Mouse (Mus musculus) G1E-ER4 (cell line): Measurements from ENCODE around the gene Sirt7. TPM values are rescaled to one million over a fixed set of nuclear protein-coding genes. Genes with fewer than 3 reads are reported as not detected.

Experiments used
- GATA1 ChIP-seq: IDR thresholded peaks from one replicate; pipeline ENCODE4 v1.8.0; 2012; ENCODE audit warnings: low read length, inconsistent platforms
- polyA plus RNA-seq: library from polyadenylated mRNA; stranded (reverse); fragments of >175 nt; gene quantifications from 2 replicates; pipeline ENCODE4 v1.2.3, GENCODE M21; 2012

The Sirt7 gene
- polyA plus RNA-seq, 1 experiment: 170 TPM

GRCm38 (mm10) chr11:120629341-120629730, 4.3 kb upstream of the Sirt7 start:
- TF ChIP-seq GATA1: no peak

- no peak for TF ChIP-seq GATA1
Observed at GRCm38 (mm10) chr11:120628601-120629340, 3.7 kb upstream of the Sirt7 start.

DNA sequence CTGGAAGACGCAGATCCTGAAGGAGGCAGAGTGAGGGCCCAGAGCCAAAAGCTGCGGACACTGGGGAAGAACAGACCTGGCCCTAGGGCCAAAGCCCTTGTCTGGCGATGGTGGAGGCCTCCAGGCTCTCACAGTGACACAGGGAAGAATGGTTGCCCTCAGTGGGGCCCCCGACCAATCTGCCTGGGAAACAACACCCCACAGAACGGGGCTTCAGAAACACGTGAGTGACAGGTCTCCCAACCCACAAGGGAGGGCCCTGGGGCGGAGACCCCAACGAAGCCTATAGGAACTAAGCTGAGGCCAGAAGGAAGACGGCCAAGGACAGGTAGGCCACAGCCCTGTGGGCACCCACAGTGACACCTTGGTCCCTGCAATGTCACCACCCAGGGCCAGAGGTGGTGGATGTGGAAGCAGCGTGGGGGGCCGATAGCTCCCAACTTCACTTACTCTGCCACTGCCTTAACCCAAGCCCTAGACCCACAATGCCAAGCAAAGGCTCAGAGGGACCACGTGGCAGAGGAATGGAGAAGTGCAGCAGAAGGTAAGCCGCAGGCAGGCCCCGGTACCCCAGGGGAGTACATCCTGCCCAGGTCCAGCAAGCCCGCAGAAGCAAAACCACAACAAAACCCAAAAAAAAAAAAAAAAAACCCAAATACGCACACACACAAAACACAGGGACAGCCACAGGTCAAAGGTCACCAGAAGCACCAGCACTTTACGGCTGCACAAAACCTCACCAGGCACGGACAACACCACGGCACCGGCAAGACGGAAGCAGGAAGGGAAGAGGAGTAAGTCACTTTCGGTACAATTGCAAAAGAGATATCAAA, 2.6 kb upstream of the Sirt7 start:
- no peak for TF ChIP-seq GATA1

DNA sequence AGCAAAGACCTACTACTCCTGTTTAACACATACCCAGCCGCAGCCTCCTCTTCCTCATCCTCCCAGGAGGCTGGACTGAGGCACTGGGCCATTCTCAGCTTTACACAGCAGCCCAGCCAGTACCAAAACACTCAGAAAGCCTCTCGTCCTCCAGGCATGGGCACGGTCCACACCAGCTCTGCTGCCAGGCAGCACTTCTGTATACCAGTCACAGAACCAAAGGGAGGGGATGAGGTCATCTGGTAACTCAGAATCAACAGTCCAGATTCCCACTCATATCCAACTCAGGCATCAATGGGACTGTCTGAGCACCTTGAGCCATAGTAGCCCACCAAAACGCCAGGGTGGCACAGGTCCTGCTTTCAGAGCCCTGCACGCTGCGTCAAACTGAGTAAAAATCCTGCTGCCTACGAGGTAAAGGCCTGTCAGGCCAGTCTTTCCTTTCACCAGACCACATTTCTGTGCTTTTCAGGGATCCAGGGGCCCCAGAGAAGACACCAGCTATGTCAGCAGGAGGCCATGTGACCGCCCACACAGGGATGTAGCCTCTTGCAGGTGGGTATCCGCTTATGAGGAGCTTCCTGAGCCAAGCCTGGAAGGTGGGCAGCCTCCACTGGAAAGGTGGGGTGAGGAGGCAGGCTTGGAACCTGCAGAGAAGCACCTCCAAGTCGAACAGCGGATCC, 1.9 kb upstream of the Sirt7 start:
- TF ChIP-seq GATA1: no peak

DNA sequence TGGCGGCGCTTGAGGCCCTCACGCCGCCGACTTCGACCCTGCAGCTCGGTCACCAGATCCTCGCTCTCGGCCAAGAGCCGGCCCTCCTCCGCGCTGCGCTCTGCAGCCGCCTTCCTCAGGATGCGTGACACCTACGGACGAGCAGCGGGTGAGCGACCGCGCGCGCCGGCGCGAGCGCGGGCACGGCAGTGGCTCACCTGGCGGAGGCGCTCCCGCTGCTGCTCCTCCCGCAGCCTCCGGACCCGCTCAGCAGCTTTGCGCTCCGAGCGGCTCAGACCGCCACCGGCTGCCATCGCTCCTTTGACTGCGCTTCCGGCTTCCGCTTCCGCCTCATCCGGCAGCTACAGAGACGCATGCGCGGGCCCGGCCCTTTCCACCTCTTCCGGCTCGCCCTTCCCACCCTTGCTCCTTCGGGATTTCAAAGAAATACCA, 344 bp downstream of the Sirt7 start:
- TF ChIP-seq GATA1: no peak

DNA sequence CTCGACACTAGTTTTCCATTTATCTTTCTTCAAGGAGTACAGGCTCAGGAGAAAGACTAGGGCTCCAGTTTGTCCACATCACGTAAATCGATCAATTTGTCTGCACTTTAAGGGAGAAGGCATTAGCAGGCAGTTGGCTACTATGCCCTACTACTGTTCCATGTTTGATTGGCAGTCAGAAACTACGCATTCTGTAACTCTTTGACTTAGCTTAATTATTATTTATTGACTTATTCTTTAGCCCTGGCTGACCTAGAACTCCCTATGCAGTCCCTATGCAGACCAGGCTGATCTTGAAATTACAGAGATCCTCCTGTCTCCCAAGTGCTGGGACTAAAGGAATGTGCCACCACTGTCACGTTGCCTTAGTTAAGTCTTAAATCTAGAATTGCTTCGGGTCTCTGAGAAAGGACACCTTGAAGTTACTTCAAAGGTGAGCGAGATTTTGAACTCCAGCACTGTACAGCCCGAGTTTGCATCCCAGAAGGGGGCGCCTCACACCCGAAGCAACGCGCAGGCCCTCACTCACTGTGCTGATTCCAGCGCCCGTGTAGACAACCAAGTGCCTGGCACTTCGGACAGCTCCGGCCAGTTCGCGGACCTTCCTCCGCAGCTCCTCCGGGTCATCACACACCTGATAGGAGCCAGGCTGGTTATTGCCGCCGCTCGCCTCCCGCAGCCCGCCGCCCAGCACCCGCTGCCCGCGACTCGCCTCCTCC, 920 bp downstream of the Sirt7 start:
- no peak for TF ChIP-seq GATA1

GRCm38 (mm10) chr11:120622805-120623204, 2.2 kb downstream of the Sirt7 start:
- no peak for TF ChIP-seq GATA1

DNA sequence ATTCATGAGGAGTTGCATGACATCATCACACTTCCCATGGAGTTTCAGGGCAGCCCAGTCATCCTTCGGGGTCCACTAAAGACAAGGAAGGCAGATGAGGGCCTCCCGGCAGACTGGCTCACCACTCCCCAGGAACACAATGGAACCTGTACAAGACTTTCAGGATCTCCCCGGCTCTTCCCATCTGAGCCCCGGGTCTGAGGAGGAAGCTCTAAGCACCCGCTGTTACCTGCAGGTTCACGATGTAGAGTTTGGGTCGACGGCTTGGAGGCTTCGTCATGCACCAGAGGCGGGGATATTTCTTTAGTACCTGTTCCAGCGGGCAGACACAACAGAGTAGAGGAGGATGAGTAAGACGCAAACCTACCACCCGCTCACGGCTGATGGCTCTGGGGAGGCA, 4.8 kb downstream of the Sirt7 start:
- TF ChIP-seq GATA1: no peak

GRCm38 (mm10) chr11:120618619-120619535, 6.2 kb downstream of the Sirt7 start:
- no peak for TF ChIP-seq GATA1

GRCm38 (mm10) chr11:120617519-120618112, 7.4 kb downstream of the Sirt7 start, which contains the start of gene Pcyt2:
Pcyt2 (minus strand) TSS chr11:120617936.
- TF ChIP-seq GATA1: no peak

DNA sequence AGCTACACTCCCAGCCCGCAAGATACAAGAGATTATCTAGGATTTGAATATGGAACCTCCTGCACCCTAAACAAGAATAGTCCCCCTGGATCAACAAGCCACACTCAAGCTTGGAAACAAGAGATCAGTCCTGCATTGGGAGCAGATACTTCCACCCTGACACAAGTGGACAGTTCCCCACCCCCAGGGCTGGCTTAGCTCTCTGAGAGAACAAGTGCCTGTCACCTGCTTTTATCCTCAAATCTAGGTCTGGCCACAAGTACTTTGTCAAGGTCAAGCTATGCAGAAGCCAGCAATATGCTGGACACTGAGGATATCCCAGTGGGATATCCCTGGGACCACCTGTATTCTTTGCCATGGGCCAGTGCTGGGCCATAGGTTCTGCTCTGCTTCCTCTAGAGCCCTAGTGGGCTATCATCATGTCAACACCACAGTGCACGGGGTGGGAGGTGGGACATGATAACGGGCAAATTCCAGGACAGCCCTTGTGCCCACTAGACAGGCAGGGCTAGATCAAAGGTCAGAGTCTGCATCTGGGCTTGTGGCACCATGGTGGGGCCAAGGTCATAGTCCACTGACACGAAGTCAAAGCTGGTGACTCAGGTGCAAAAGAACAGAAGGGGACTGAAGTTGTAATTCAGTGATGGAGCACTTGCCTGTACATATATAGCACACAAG, 8.3 kb downstream of the Sirt7 start:
- no peak for TF ChIP-seq GATA1

DNA sequence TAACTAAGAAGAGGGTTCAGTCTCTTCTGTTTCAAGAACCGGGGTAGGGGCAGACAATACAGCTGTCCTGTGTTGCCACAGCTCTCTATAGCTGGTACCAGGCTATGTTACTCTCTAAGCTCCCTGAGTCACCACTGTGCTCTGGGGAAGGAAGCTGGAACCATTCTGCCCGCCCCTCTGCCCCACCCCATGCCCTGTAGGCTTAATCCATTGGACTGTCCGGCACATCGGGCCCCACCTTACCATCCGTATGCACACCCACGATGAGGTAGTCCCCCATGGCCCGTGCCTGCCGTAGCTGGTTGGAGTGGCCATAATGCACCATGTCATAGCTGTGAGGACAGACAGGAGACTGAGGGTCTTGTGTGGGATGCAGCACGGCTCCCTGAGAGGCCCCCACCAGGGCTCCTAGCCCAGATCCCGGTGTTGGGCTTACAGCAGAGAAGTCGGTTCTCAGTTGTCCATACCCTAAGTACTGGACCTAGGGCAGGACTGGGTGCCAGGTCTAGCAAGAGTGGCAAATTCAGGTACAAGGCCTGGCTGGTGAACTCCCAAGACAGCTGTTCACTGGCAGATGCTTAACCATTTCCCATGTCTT, 9.3 kb downstream of the Sirt7 start:
- no peak for TF ChIP-seq GATA1

DNA sequence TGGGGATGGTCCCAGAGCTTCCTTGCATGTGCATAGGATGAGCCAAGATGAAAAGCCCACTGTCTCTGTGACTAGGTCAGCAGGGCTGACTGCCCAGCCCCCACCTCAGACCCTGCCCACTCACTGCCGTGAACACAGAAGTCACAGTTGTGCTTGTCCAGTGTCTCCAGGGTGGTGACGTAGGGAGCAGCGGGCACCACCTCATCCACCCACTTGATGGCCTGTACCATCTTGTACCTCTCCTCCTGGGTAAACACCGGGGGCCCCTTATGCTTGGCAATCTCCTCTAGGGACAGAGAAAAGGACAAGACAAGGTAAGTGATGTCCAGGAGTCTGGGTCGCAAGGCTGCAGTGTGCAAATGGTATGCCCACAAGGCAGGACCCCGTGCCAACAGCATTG, 9.9 kb downstream of the Sirt7 start:
- no peak for TF ChIP-seq GATA1
